Mouse (Mus musculus) MEL (cell line): Measurements from ENCODE around the gene Pecam1. TPM values are rescaled to one million over a fixed set of nuclear protein-coding genes. Genes with fewer than 3 reads are reported as not detected.

Experiments used
- DNase-seq: peaks from one replicate; pipeline ENCODE4 v3.0.0; 2011; ENCODE audit warnings: low read depth, low spot score
- H3K27ac ChIP-seq: 2 replicates; pipeline ENCODE4 v1.5.1; 2012; ENCODE audit warnings: low read depth, mild to moderate bottlenecking, control low read depth, low read length, moderate library complexity; ENCODE audit not compliant: control insufficient read depth
- H3K27me3 ChIP-seq, 2 experiments: fragments of 150-350 bp in 1 of 2; sonication (generic) in 1 of 2; 2 replicates each; pipeline ENCODE4 v1.6.1; 2012; ENCODE audit warnings: low read length in 2 of 2, mild to moderate bottlenecking in 2 of 2, improper control_type of control experiment in 1 of 2, moderate library complexity in 1 of 2; ENCODE audit not compliant: insufficient read depth in 2 of 2, control insufficient read depth in 1 of 2
- H3K36me3 ChIP-seq, 2 experiments: 2 replicates each; pipeline ENCODE4 v1.6.1; 2012 to 2014; ENCODE audit warnings: low read length in 2 of 2, improper control_type of control experiment in 1 of 2, inconsistent platforms in 1 of 2, mild to moderate bottlenecking in 1 of 2; ENCODE audit not compliant: insufficient read depth in 2 of 2, control insufficient read depth in 1 of 2
- H3K4me1 ChIP-seq, 2 experiments: fragments of 150-350 bp in 1 of 2; sonication (generic) in 1 of 2; 2 replicates each; pipeline ENCODE4 v1.6.1; 2012; ENCODE audit warnings: low read length in 2 of 2, improper control_type of control experiment in 1 of 2, mild to moderate bottlenecking in 1 of 2; ENCODE audit not compliant: insufficient read depth in 2 of 2, control insufficient read depth in 1 of 2
- H3K4me3 ChIP-seq, 2 experiments: fragments of 150-350 bp in 1 of 2; sonication (generic) in 1 of 2; 2 replicates each; pipeline ENCODE4 v1.5.1; 2012; ENCODE audit warnings: low read depth in 2 of 2, low read length in 2 of 2, mild to moderate bottlenecking in 2 of 2, moderate library complexity in 2 of 2, control low read depth in 1 of 2, improper control_type of control experiment in 1 of 2; ENCODE audit not compliant: control insufficient read depth in 1 of 2, insufficient read depth in 1 of 2
- H3K79me2 ChIP-seq: 2 replicates; pipeline ENCODE4 v1.6.1; 2012; ENCODE audit warnings: mild to moderate bottlenecking, low read length, moderate library complexity; ENCODE audit not compliant: control insufficient read depth, poor library complexity, insufficient read depth
- H3K9ac ChIP-seq: 2 replicates; pipeline ENCODE4 v1.6.1; 2012; ENCODE audit warnings: low read depth, mild to moderate bottlenecking, control low read depth, low read length, moderate library complexity; ENCODE audit not compliant: control insufficient read depth, poor library complexity, severe bottlenecking
- H3K9me3 ChIP-seq: fragments of 150-350 bp; sonication (generic); replicated peaks from 2 replicates; pipeline ENCODE4 v1.6.1; 2012; ENCODE audit warnings: mild to moderate bottlenecking, low read length, improper control_type of control experiment, moderate library complexity; ENCODE audit not compliant: insufficient read depth
- BHLHE40 ChIP-seq: IDR thresholded peaks from 2 replicates; pipeline ENCODE4 v1.6.1; 2012; ENCODE audit warnings: low read depth, mild to moderate bottlenecking, inconsistent platforms, low read length, improper control_type of control experiment, borderline replicate concordance
- CHD1 ChIP-seq: IDR thresholded peaks from 2 replicates; pipeline ENCODE4 v1.6.1; 2012; ENCODE audit warnings: low read depth, mild to moderate bottlenecking, inconsistent platforms, low read length, improper control_type of control experiment
- CHD2 ChIP-seq: IDR thresholded peaks from 2 replicates; pipeline ENCODE4 v1.6.1; 2011; ENCODE audit warnings: low read length, improper control_type of control experiment
- CTCF ChIP-seq, 3 experiments: IDR thresholded peaks in 2 of 3; conservative IDR thresholded peaks in 1 of 3; 2 replicates each; pipeline ENCODE4 v1.5.1; 2011 to 2012; ENCODE audit warnings: low read length in 3 of 3, low read depth in 2 of 3, mild to moderate bottlenecking in 2 of 3, improper control_type of control experiment in 1 of 3, inconsistent platforms in 1 of 3, mixed read lengths in 1 of 3, moderate library complexity in 1 of 3; ENCODE audit not compliant: control insufficient read depth in 1 of 3, insufficient read depth in 1 of 3, poor library complexity in 1 of 3, severe bottlenecking in 1 of 3
- EP300 ChIP-seq, 2 experiments: IDR thresholded peaks; 2 replicates each; pipeline ENCODE4 v1.6.1; 2011; ENCODE audit warnings: improper control_type of control experiment in 2 of 2, low read length in 2 of 2, low read depth in 1 of 2, mild to moderate bottlenecking in 1 of 2
- ETS1 ChIP-seq: IDR thresholded peaks from 2 replicates; pipeline ENCODE4 v1.6.1; 2012; ENCODE audit warnings: low read depth, mild to moderate bottlenecking, inconsistent platforms, low read length, improper control_type of control experiment, moderate library complexity
- GATA1 ChIP-seq: IDR thresholded peaks from 2 replicates; pipeline ENCODE4 v1.6.1; 2011; ENCODE audit warnings: low read depth, low read length, improper control_type of control experiment
- HCFC1 ChIP-seq: IDR thresholded peaks from 2 replicates; pipeline ENCODE4 v1.6.1; 2012; ENCODE audit warnings: low read depth, mild to moderate bottlenecking, inconsistent platforms, low read length, improper control_type of control experiment, moderate library complexity
- JUND ChIP-seq: IDR thresholded peaks from 2 replicates; pipeline ENCODE4 v1.6.1; 2011; ENCODE audit warnings: low read depth, mild to moderate bottlenecking, improper control_type of control experiment, low read length
- MAFK ChIP-seq: IDR thresholded peaks from 2 replicates; pipeline ENCODE4 v1.6.1; 2011; ENCODE audit warnings: low read depth, mild to moderate bottlenecking, low read length, improper control_type of control experiment, borderline replicate concordance
- MAX ChIP-seq: IDR thresholded peaks from 2 replicates; pipeline ENCODE4 v1.6.1; 2011; ENCODE audit warnings: low read length, improper control_type of control experiment
- MAZ ChIP-seq: IDR thresholded peaks from 2 replicates; pipeline ENCODE4 v1.6.1; 2012; ENCODE audit warnings: low read depth, mild to moderate bottlenecking, inconsistent platforms, low read length, improper control_type of control experiment
- MEF2A ChIP-seq: IDR thresholded peaks from 2 replicates; pipeline ENCODE4 v1.6.1; 2014; ENCODE audit warnings: low read depth, mild to moderate bottlenecking, inconsistent platforms, low read length, improper control_type of control experiment; ENCODE audit not compliant: poor library complexity, insufficient replicate concordance, severe bottlenecking; ENCODE audit errors: extremely low read depth
- MXI1 ChIP-seq: IDR thresholded peaks from 2 replicates; pipeline ENCODE4 v1.6.1; 2011; ENCODE audit warnings: mild to moderate bottlenecking, low read depth, low read length, improper control_type of control experiment
- MYB ChIP-seq: IDR thresholded peaks from 2 replicates; pipeline ENCODE4 v1.6.1; 2011; ENCODE audit warnings: mild to moderate bottlenecking, low read depth, low read length, improper control_type of control experiment
- MYC ChIP-seq: IDR thresholded peaks from 2 replicates; pipeline ENCODE4 v1.6.1; 2011; ENCODE audit warnings: low read depth, mild to moderate bottlenecking, low read length, improper control_type of control experiment, moderate library complexity
- NRF1 ChIP-seq: IDR thresholded peaks from 2 replicates; pipeline ENCODE4 v1.6.1; 2014; ENCODE audit warnings: low read depth, mild to moderate bottlenecking, inconsistent platforms, low read length, improper control_type of control experiment, moderate library complexity; ENCODE audit not compliant: poor library complexity, insufficient read depth, severe bottlenecking
- SIN3A ChIP-seq: IDR thresholded peaks from 2 replicates; pipeline ENCODE4 v1.6.1; 2012; ENCODE audit warnings: low read length, improper control_type of control experiment, inconsistent platforms
- TCF12 ChIP-seq: IDR thresholded peaks from 2 replicates; pipeline ENCODE4 v1.6.1; 2014; ENCODE audit warnings: low read depth, mild to moderate bottlenecking, inconsistent platforms, low read length, improper control_type of control experiment, moderate library complexity
- USF1 ChIP-seq: IDR thresholded peaks from 2 replicates; pipeline ENCODE4 v1.6.1; 2014; ENCODE audit warnings: low read depth, mild to moderate bottlenecking, inconsistent platforms, low read length, improper control_type of control experiment, moderate library complexity
- USF2 ChIP-seq, 2 experiments: IDR thresholded peaks; 2 replicates each; pipeline ENCODE4 v1.6.1; 2011 to 2012; ENCODE audit warnings: improper control_type of control experiment in 2 of 2, low read length in 2 of 2, borderline replicate concordance in 1 of 2, inconsistent platforms in 1 of 2, low read depth in 1 of 2, mild to moderate bottlenecking in 1 of 2; ENCODE audit not compliant: insufficient read depth in 1 of 2
- ZC3H11A ChIP-seq: IDR thresholded peaks from 2 replicates; pipeline ENCODE4 v1.6.1; 2012; ENCODE audit warnings: low read depth, mild to moderate bottlenecking, inconsistent platforms, low read length, improper control_type of control experiment
- ZKSCAN1 ChIP-seq: IDR thresholded peaks from 2 replicates; pipeline ENCODE4 v1.6.1; 2012; ENCODE audit warnings: low read depth, mild to moderate bottlenecking, inconsistent platforms, low read length, improper control_type of control experiment, moderate library complexity
- ZNF384 ChIP-seq: IDR thresholded peaks from 2 replicates; pipeline ENCODE4 v1.6.1; 2012; ENCODE audit warnings: low read depth, mild to moderate bottlenecking, inconsistent platforms, low read length, improper control_type of control experiment
- polyA plus RNA-seq, 2 experiments: library from polyadenylated mRNA; stranded (reverse) in 1 of 2; unstranded in 1 of 2; fragments of >175 nt in 1 of 2; fragments of >200 nt in 1 of 2; gene quantifications; 2 replicates each; pipeline versions ENCODE4 v1.2.1 to v1.2.4; 2012; ENCODE audit warnings: low replicate concordance in 2 of 2, low read depth in 1 of 2; ENCODE audit not compliant: insufficient read length in 2 of 2, insufficient read depth in 1 of 2, missing spikeins in 1 of 2
- total RNA-seq: library from RNA; depleted of rRNA; stranded (reverse); fragments of 300-350 nt; gene quantifications from 2 replicates; pipeline ENCODE4 v1.2.3, GENCODE M21; 2012

The Pecam1 gene
- total and polyA plus RNA-seq, 3 experiments, result 0.12 to 0.14 TPM; not detected in 1

- peak; percentile 43; the same call in 1 of the 2 replicates for TF ChIP-seq USF1
- TF ChIP-seq HCFC1, result peak; percentile 47; the same call in 1 of the 2 replicates
- TF ChIP-seq MYB, result peak; percentile 74
- TF ChIP-seq MEF2A, result peak; percentile 89; the same call in 1 of the 2 replicates
Measured at GRCm38 (mm10) chr11:106724176-106724915, 26.1 kb downstream of the Pecam1 start (continued).

GRCm38 (mm10) chr11:106723611-106724125 lies 26.8 kb downstream of the Pecam1 start:
- Histone ChIP-seq H3K27me3 (no peaks in the 10 kb centered on the region; a peak in 1 of 4 replicates), H3K4me1 (peaks cover 30 to 47% of the 10 kb centered on the region in 2 experiments), H3K36me3 (peaks cover 0 to 44% of the 10 kb centered on the region in 2 experiments; a peak in 2 of 4 replicates), H3K27ac (no peak overlapping the region; the same call in 1 of the 2 replicates), H3K9me3 (no peaks in the 10 kb centered on the region), H3K4me3 (no peak overlapping the region), H3K9ac (no peak overlapping the region), H3K79me2 (no peaks in the 10 kb centered on the region)
- peak; percentile 19 for DNase-seq
- no peak for TF ChIP-seq USF2 (IDR thresholded peaks at IDR 0.05; ENCODE audit: borderline replicate concordance in 1 of 2, insufficient read depth in 1 of 2, low read depth in 1 of 2, low read length in 2 of 2)
- 0 out of 2 replicates have a peak, but pooled peaks have one; percentile 15 for TF ChIP-seq MAX

- no peaks in the 10 kb centered on the region for H3K9me3 ChIP-seq
- DNase-seq, result peak; percentile 73
- TF ChIP-seq TCF12, result peak; percentile 49
- TF ChIP-seq SIN3A, result no peak
- peak; percentile 54; the same call in 1 of the 2 replicates for TF ChIP-seq ETS1
- TF ChIP-seq ZNF384, result no peak
- no peak for TF ChIP-seq NRF1
- no peak for TF ChIP-seq CHD1
- TF ChIP-seq MXI1, result 0 out of 2 replicates have a peak, but pooled peaks have one; percentile 25
- no peak for TF ChIP-seq CTCF (IDR thresholded peaks at IDR 0.05 in 2 of 3, conservative IDR thresholded peaks at IDR 0.05 in 1 of 3; ENCODE audit: control insufficient read depth in 1 of 3, insufficient read depth in 1 of 3, low read depth in 2 of 3, low read length in 3 of 3, poor library complexity in 1 of 3, severe bottlenecking in 1 of 3)
- TF ChIP-seq USF1, result peak; percentile 77
- TF ChIP-seq EP300 (IDR thresholded peaks at IDR 0.05; ENCODE audit: low read depth in 1 of 2, low read length in 2 of 2), result peak; percentile 21 to 65; a peak in 3 of 4 replicates
- no peak for TF ChIP-seq JUND
- no peak for TF ChIP-seq CHD2
- 0 out of 2 replicates have a peak, but pooled peaks have one; percentile 30 for TF ChIP-seq MYC
- no peak for TF ChIP-seq MAFK
- TF ChIP-seq GATA1, result peak; percentile 51; the same call in 1 of the 2 replicates
- TF ChIP-seq ZKSCAN1, result no peak
- no peak; the same call in 1 of the 2 replicates for TF ChIP-seq MAZ
- TF ChIP-seq BHLHE40, result peak; percentile 93
- no peak for TF ChIP-seq ZC3H11A
- H3K9ac ChIP-seq, result peak overlapping the region; percentile 29; the same call in 1 of the 2 replicates
- H3K27ac ChIP-seq, result peak overlapping the region; percentile 46
- H3K27me3 ChIP-seq, result no peaks in the 10 kb centered on the region; a peak in 1 of 4 replicates
- H3K4me3 ChIP-seq, result no peak overlapping the region
- H3K36me3 ChIP-seq, result peaks cover 0 to 36% of the 10 kb centered on the region in 2 experiments; a peak in 2 of 4 replicates
- H3K4me1 ChIP-seq, result peaks cover 23 to 39% of the 10 kb centered on the region in 2 experiments
- no peaks in the 10 kb centered on the region for H3K79me2 ChIP-seq
Measured at GRCm38 (mm10) chr11:106722831-106723361, 27.5 kb downstream of the Pecam1 start.
